Mouse (Mus musculus) CH12.LX (cell line): ENCODE results near the gene Cep89. TPM values are rescaled to one million over a fixed set of nuclear protein-coding genes. Genes with fewer than 3 reads are reported as not detected.

Source experiments
- DNase-seq: peaks from one replicate; pipeline ENCODE4 v3.0.0-alpha.2; 2013; ENCODE audit errors: extremely low read depth
- H3K27ac ChIP-seq: 2 replicates; pipeline ENCODE4 v1.5.1; 2012; ENCODE audit warnings: low read depth, mild to moderate bottlenecking, control low read depth, moderate library complexity; ENCODE audit not compliant: insufficient read depth
- H3K27me3 ChIP-seq: replicated peaks from 2 replicates; pipeline ENCODE3; 2012; ENCODE audit warnings: inconsistent platforms
- H3K36me3 ChIP-seq, 2 experiments: replicated peaks in 1 of 2; 2 replicates each; pipeline versions ENCODE3 to v1.6.1; 2012; ENCODE audit warnings: inconsistent platforms in 1 of 2, low read length in 1 of 2, mild to moderate bottlenecking in 1 of 2, mixed read lengths in 1 of 2, moderate library complexity in 1 of 2; ENCODE audit not compliant: control insufficient read depth in 1 of 2, insufficient read depth in 1 of 2
- H3K4me1 ChIP-seq, 2 experiments: 2 replicates each; pipeline ENCODE4 v1.6.1; 2012; ENCODE audit warnings: inconsistent platforms in 1 of 2, moderate library complexity in 1 of 2; ENCODE audit not compliant: insufficient read depth in 2 of 2, control insufficient read depth in 1 of 2
- H3K4me2 ChIP-seq: 2 replicates; pipeline ENCODE4 v1.6.1; 2012; ENCODE audit warnings: low read depth, mild to moderate bottlenecking, control low read depth; ENCODE audit not compliant: poor library complexity, insufficient read depth, severe bottlenecking
- H3K4me3 ChIP-seq, 3 experiments: fragments of 150-350 bp in 1 of 3; sonication (generic) in 1 of 3; replicated peaks in 1 of 3; 2 replicates each; pipeline versions ENCODE3 to v1.5.1; 2011 to 2012; ENCODE audit warnings: low read depth in 2 of 3, low read length in 2 of 3, mild to moderate bottlenecking in 2 of 3, moderate library complexity in 2 of 3, control low read depth in 1 of 3, improper control_type of control experiment in 1 of 3, inconsistent platforms in 1 of 3, mixed read lengths in 1 of 3; ENCODE audit not compliant: poor library complexity in 1 of 3
- H3K79me2 ChIP-seq: replicated peaks from 2 replicates; pipeline ENCODE4 v1.6.1; 2012; ENCODE audit warnings: mild to moderate bottlenecking, moderate library complexity; ENCODE audit not compliant: control insufficient read depth, poor library complexity, insufficient read depth, severe bottlenecking; ENCODE audit errors: extremely low read depth
- H3K9ac ChIP-seq: 2 replicates; pipeline ENCODE4 v1.6.1; 2012; ENCODE audit warnings: low read depth, mild to moderate bottlenecking, control low read depth, moderate library complexity; ENCODE audit not compliant: insufficient read depth
- H3K9me3 ChIP-seq: replicated peaks from 2 replicates; pipeline ENCODE3; 2012; ENCODE audit warnings: low read length, inconsistent platforms, mixed read lengths
- BHLHE40 ChIP-seq: IDR thresholded peaks from 2 replicates; pipeline ENCODE4 v1.6.1; 2011; ENCODE audit warnings: mild to moderate bottlenecking, low read depth, low read length, improper control_type of control experiment
- CHD1 ChIP-seq: IDR thresholded peaks from 2 replicates; pipeline ENCODE4 v1.6.1; 2012; ENCODE audit warnings: low read depth, low read length, improper control_type of control experiment, inconsistent platforms
- ELF1 ChIP-seq: IDR thresholded peaks from 2 replicates; pipeline ENCODE4 v1.6.1; 2014; ENCODE audit warnings: low read depth, mild to moderate bottlenecking, inconsistent platforms, low read length, improper control_type of control experiment
- EP300 ChIP-seq: IDR thresholded peaks from 2 replicates; pipeline ENCODE4 v1.6.1; 2011; ENCODE audit warnings: low read length, improper control_type of control experiment
- JUND ChIP-seq: conservative IDR thresholded peaks from 2 replicates; pipeline ENCODE4 v1.6.1; 2011; ENCODE audit warnings: low read depth, low read length, improper control_type of control experiment
- KAT2A ChIP-seq: IDR thresholded peaks from 2 replicates; pipeline ENCODE4 v1.6.1; 2012; ENCODE audit warnings: low read length, improper control_type of control experiment, inconsistent platforms; ENCODE audit not compliant: insufficient replicate concordance
- MAX ChIP-seq: IDR thresholded peaks from 2 replicates; pipeline ENCODE4 v1.6.1; 2011; ENCODE audit warnings: low read length, improper control_type of control experiment
- MEF2A ChIP-seq: IDR thresholded peaks from 2 replicates; pipeline ENCODE4 v1.6.1; 2014; ENCODE audit warnings: low read depth, mild to moderate bottlenecking, inconsistent platforms, low read length, improper control_type of control experiment, borderline replicate concordance
- NRF1 ChIP-seq: IDR thresholded peaks from 2 replicates; pipeline ENCODE4 v1.6.1; 2014; ENCODE audit warnings: low read depth, mild to moderate bottlenecking, inconsistent platforms, low read length, improper control_type of control experiment, moderate library complexity
- POLR2AphosphoS2 ChIP-seq: IDR thresholded peaks from 2 replicates; pipeline ENCODE4 v1.6.1; 2011; ENCODE audit warnings: low read depth, low read length, improper control_type of control experiment
- SMC3 ChIP-seq: IDR thresholded peaks from 2 replicates; pipeline ENCODE4 v1.6.1; 2011; ENCODE audit warnings: low read depth, low read length, improper control_type of control experiment
- UBTF ChIP-seq: IDR thresholded peaks from 2 replicates; pipeline ENCODE4 v1.6.1; 2012; ENCODE audit warnings: low read depth, mild to moderate bottlenecking, inconsistent platforms, low read length, improper control_type of control experiment, moderate library complexity
- ZC3H11A ChIP-seq: IDR thresholded peaks from 2 replicates; pipeline ENCODE4 v1.6.1; 2012; ENCODE audit warnings: low read depth, mild to moderate bottlenecking, inconsistent platforms, low read length, improper control_type of control experiment
- ZKSCAN1 ChIP-seq: IDR thresholded peaks from 2 replicates; pipeline ENCODE4 v1.6.1; 2012; ENCODE audit warnings: low read depth, inconsistent platforms, low read length, improper control_type of control experiment, borderline replicate concordance
- dilution Hi-C: fragments of 300-500 bp; cut with MboI; formaldehyde crosslinking; loops from 2 replicates; pipeline ENCODE4 v1.14.3; 2020; ENCODE audit warnings: low sequenced_read_pairs; ENCODE audit not compliant: extremely low pct_unique_long_range_greater_than_20kb, extremely low pct_ligation_motif_present
- in situ Hi-C: fragments of 300-500 bp; cut with MboI; formaldehyde crosslinking; loops from 3 replicates; pipeline ENCODE4 v1.14.3; 2019; ENCODE audit warnings: low sequenced_read_pairs, low pct_ligation_motif_present, low pct_unique_long_range_greater_than_20kb, mixed read lengths
- polyA plus RNA-seq: library from polyadenylated mRNA; unstranded; fragments of >175 nt; gene quantifications from 2 replicates; pipeline ENCODE4 v1.2.1, GENCODE M21; 2012; ENCODE audit warnings: low read depth; ENCODE audit not compliant: insufficient read length
- total RNA-seq, 2 experiments: library from RNA; depleted of rRNA; stranded (reverse); fragments of 300-350 nt in 1 of 2; fragments of >200 nt in 1 of 2; gene quantifications; 2 replicates each; pipeline ENCODE4 v1.2.3; 2012 to 2014

The Cep89 gene
- total and polyA plus RNA-seq, 3 experiments = 5.2 to 25.4 (median 12.6) TPM

- Histone ChIP-seq H3K27ac (no peak overlapping the region), H3K4me1 (peaks cover 6 to 11% of the 10 kb centered on the region in 2 experiments), H3K4me2 (no peak overlapping the region), H3K27me3 (no peaks in the 10 kb centered on the region), H3K9ac (no peak overlapping the region), H3K9me3 (peaks cover 1% of the 10 kb centered on the region), H3K36me3 (no peaks in the 10 kb centered on the region), H3K4me3 (no peak overlapping the region), H3K79me2 (no peaks in the 10 kb centered on the region)
- TF ChIP-seq JUND = no peak
- TF ChIP-seq BHLHE40 = 0 out of 2 replicates have a peak, but pooled peaks have one; percentile 30
- no peak for DNase-seq
- in situ Hi-C loops = no loop called here
- dilution Hi-C loops = no loop called here
Observed at GRCm38 (mm10) chr7:35374265-35374664, 22.6 kb upstream of the Cep89 start.

DNA sequence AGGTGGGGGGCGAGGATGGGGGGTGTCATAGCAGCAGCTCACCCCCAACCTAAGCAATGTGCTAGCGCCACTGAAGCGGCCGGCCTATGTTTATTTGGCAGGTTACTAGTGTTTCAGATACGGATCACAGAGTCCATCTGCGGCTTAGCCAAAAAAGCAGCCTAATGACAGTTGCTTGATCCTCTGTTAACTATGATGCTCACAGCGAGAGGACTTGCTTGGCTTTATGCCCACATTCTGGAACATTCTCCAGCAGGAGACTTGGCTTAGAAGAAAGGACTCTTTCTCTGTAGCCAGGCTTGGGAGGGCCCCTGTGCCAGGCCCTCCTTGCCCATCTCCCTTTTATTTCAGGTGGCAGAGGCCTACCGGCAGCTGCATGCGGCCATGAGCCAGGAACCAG is 20.2 kb upstream of the Cep89 start:
- TF ChIP-seq POLR2AphosphoS2 (no peak), ELF1 (no peak), EP300 (no peak), CHD1 (no peak), ZC3H11A (no peak), MAX (no peak), SMC3 (no peak), KAT2A (no peak)
- TF ChIP-seq, all 38 proteins: peak for 0
- Histone ChIP-seq H3K4me1 (peaks cover 11 to 21% of the 10 kb centered on the region in 2 experiments), H3K9me3 (no peaks in the 10 kb centered on the region), H3K9ac (no peak overlapping the region), H3K4me2 (no peak overlapping the region), H3K36me3 (no peaks in the 10 kb centered on the region), H3K4me3 (no peak overlapping the region), H3K79me2 (no peaks in the 10 kb centered on the region), H3K27me3 (no peaks in the 10 kb centered on the region), H3K27ac (no peak overlapping the region)
- in situ Hi-C loops = loop anchor here (25.0 kb wide), 1 partner anchor 186 kb away; the partner anchor contains the start of gene Nudt19
- DNase-seq = no peak
- dilution Hi-C loops = no loop called here

GRCm38 (mm10) chr7:35379492-35380119 is 17.2 kb upstream of the Cep89 start:
- TF ChIP-seq ZKSCAN1 (no peak), NRF1 (no peak), UBTF (no peak), MEF2A (no peak)
- no peak overlapping the region for H3K27ac ChIP-seq
- in situ Hi-C loops = loop anchor here (25.0 kb wide), 1 partner anchor 183 kb away; the partner anchor contains the start of gene Nudt19
- dilution Hi-C loops = no loop called here
- no peaks in the 10 kb centered on the region for H3K9me3 ChIP-seq
- H3K4me1 ChIP-seq = peaks cover 8 to 21% of the 10 kb centered on the region in 2 experiments
- no peaks in the 10 kb centered on the region for H3K36me3 ChIP-seq
- no peak overlapping the region for H3K4me3 ChIP-seq
- no peak for DNase-seq
- H3K27me3 ChIP-seq = no peaks in the 10 kb centered on the region
- H3K79me2 ChIP-seq = no peaks in the 10 kb centered on the region
- H3K4me2 ChIP-seq = peak overlapping the region; percentile 4
- H3K9ac ChIP-seq = no peak overlapping the region
